Mouse (Mus musculus): ENCODE measurements around the gene Clk3.

DNA sequence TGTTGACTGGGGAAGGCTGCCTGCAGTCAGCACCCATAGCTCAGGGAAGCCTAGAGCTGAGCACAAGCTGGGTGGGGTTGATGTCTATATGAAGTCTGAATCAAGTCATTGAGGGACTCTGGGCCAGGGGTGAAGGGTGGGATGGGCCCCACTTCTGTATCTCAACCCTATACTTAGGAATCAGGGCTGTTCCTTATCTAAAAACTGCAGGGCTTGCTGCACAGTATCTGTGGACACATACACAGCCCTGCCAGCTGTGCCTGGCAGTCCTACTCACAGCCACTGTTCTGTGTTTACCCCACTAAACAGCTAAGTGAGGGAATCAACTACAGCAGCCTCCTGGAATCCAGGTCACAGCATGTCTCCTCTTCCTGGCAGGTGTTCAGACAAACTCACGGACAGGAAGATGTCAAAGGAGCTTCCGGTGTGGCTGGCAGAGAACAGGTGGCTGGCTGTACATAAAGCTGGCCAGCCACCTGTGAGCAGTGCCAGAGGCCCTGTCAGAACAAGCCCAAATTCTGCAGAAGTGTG, 3.9 kb upstream of the Clk3 start:
- TF ChIP-seq POLR2A (IDR thresholded peaks at IDR 0.05; ENCODE audit: insufficient read depth, low read depth, low read length): no peak
- TF ChIP-seq CTCF (IDR thresholded peaks at IDR 0.05): no peak
